Mouse (Mus musculus): ENCODE results near the gene Gm28729. TPM values are rescaled to one million over a fixed set of nuclear protein-coding genes. Genes with fewer than 3 reads are reported as not detected.

The Gm28729 gene
- polyA plus RNA-seq, 1 experiment from 2014 or later: not detected

DNA sequence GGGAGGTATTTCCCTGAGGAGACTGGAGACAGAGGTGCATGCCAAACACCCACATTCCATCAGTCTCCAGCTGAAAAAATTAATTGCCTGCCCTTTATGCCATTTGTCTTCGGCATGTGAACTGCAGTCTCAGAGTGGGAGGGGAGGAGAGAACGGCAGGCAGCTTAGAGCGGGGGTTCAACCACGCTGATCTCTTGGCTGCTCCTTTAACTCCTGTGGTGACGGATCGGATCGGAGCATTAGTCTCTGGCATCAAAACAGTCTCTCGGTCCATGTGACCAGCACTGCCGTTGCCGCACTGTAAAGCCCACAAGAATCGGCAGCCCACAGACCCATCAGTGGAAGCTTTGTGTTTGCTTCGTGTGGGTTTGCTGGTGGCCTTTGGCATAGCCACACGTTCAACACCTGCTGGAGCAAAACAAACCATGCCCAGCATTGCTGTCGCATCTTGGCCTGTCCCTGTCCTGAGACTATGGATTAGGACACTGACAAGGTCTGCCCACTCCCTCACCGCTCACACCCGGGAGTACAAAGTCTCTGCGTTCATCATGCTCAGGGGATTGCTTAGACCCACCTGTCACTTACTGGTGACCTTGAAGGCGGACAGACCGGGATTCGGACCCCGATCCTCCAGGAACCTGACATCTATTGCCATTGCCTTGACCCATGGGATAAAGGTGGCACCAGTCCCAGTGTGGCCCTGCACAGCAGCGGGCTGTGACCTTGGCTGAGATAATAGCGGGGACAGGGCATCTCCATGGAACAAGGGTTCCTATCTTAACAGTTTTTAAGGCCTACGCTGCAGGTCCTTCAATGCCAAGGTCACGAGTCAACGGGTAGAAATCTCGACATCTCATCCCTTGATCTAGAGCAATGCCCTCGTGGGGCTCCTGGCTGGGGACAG is 87.9 kb downstream of the Gm28729 start:
- Histone ChIP-seq H3K4me2 (ENCODE audit: low read depth, low read length) (peak overlapping the region; percentile 94), H3K4me1 (ENCODE audit: control insufficient read depth, insufficient read depth, low read length) (peaks cover 19% of the 10 kb centered on the region), H3K27ac (ENCODE audit: low read length) (peak overlapping the region; percentile 62), H3K9ac (ENCODE audit: low read depth, low read length) (peak overlapping the region; percentile 81), H3K9me3 (ENCODE audit: control insufficient read depth, low read length) (no peaks in the 10 kb centered on the region), H3K36me3 (ENCODE audit: control insufficient read depth, insufficient read depth, low read length) (no peaks in the 10 kb centered on the region), H3K4me3 (ENCODE audit: low read length) (peak overlapping the region; percentile 54), H3K27me3 (replicated peaks; ENCODE audit: control insufficient read depth, insufficient read depth, low read length) (no peaks in the 10 kb centered on the region)
- 25% methylated on average over 28 of the region's 28 CpGs for WGBS
- ATAC-seq: peak; percentile 17; the same call in 1 of the 2 replicates

Other genes with a start within 250 kb of the Gm28729 start
- gene Atp1b3, start 160.8 kb downstream of the Gm28729 start, polyA plus RNA-seq (2015; fragmentation: Nextera tagmentation; extraction: Ambion mirVana): 121 and 129 TPM in 2 replicates
- gene Rnf7, start 46.6 kb downstream of the Gm28729 start, polyA plus RNA-seq (2015; fragmentation: Nextera tagmentation; extraction: Ambion mirVana): 151 and 166 TPM in 2 replicates
- 13.7 and 15.3 TPM in 2 replicates for gene Rasa2, start 106.4 kb upstream of the Gm28729 start, polyA plus RNA-seq (2015; fragmentation: Nextera tagmentation; extraction: Ambion mirVana)
- gene Zbtb38, start 227.6 kb upstream of the Gm28729 start, polyA plus RNA-seq (2015; fragmentation: Nextera tagmentation; extraction: Ambion mirVana): 20.3 and 20.6 TPM in 2 replicates